Mouse (Mus musculus) limb, embryonic 14.5 days (tissue): Measurements from ENCODE around the gene Spock1. TPM values are rescaled to one million over a fixed set of nuclear protein-coding genes. Genes with fewer than 3 reads are reported as not detected.

Experiments used
- ATAC-seq: fragments of 200-750 bp; cut with Nextera tagmentation; 2 replicates; pipeline ENCODE4 v1.8.0; 2017; ENCODE audit warnings: low read depth, moderate number of reproducible peaks, moderate TSS enrichment; ENCODE audit not compliant: low FRiP score
- DNase-seq: peaks from one replicate; pipeline ENCODE4 v3.0.0-alpha.2; 2015; ENCODE audit warnings: low spot score
- H3K27ac ChIP-seq: fragments of 300-500 bp; sonication (generic); replicated peaks from 2 replicates; pipeline ENCODE4 v1.5.1; 2014; ENCODE audit warnings: low read depth, mild to moderate bottlenecking, low read length, moderate library complexity, mixed read lengths
- H3K27me3 ChIP-seq: fragments of 300-500 bp; sonication (generic); 2 replicates; pipeline ENCODE4 v1.6.1; 2014; ENCODE audit warnings: low read length, mixed read lengths; ENCODE audit not compliant: control insufficient read depth, insufficient read depth
- H3K36me3 ChIP-seq: fragments of 300-500 bp; sonication (generic); 2 replicates; pipeline ENCODE4 v1.6.1; 2014; ENCODE audit warnings: mild to moderate bottlenecking, low read length, moderate library complexity, mixed read lengths; ENCODE audit not compliant: control insufficient read depth, insufficient read depth
- H3K4me1 ChIP-seq: fragments of 300-500 bp; sonication (generic); 2 replicates; pipeline ENCODE4 v1.6.1; 2014; ENCODE audit warnings: antibody characterized with exemption, low read length, mixed read lengths; ENCODE audit not compliant: control insufficient read depth, insufficient read depth
- H3K4me2 ChIP-seq: fragments of 300-500 bp; sonication (generic); replicated peaks from 2 replicates; pipeline ENCODE4 v1.6.1; 2014; ENCODE audit warnings: low read depth, mild to moderate bottlenecking, low read length, moderate library complexity; ENCODE audit not compliant: severe bottlenecking
- H3K4me3 ChIP-seq: fragments of 300-500 bp; sonication (generic); replicated peaks from 2 replicates; pipeline ENCODE4 v1.5.1; 2014; ENCODE audit warnings: low read length
- H3K9ac ChIP-seq: fragments of 300-500 bp; sonication (generic); 2 replicates; pipeline ENCODE4 v1.6.1; 2014; ENCODE audit warnings: mild to moderate bottlenecking, low read depth, low read length, moderate library complexity; ENCODE audit not compliant: severe bottlenecking
- H3K9me3 ChIP-seq: fragments of 300-500 bp; sonication (generic); 2 replicates; pipeline ENCODE4 v1.6.1; 2016; ENCODE audit warnings: low read length; ENCODE audit not compliant: control insufficient read depth
- POLR2A ChIP-seq: fragments of 200-500 bp; IDR thresholded peaks from 2 replicates; pipeline ENCODE4 v1.8.0; 2012; ENCODE audit warnings: inconsistent platforms, mild to moderate bottlenecking, moderate library complexity, borderline replicate concordance; ENCODE audit not compliant: insufficient read depth, insufficient read length; ENCODE audit errors: extremely low read depth
- WGBS: fragments of 180-500 bp; shearing (Covaris S2); extraction: QIAGEN DNeasy Blood & Tissue Kit; methylation state at CpG from one replicate; pipeline ENCODE4 v1.1.7; 2014; 5-methylcytosine and 5-hydroxymethylcytosine counted together
- polyA plus RNA-seq, 2 experiments: library from polyadenylated mRNA; depleted of rRNA in 1 of 2; stranded (reverse) in 1 of 2; unstranded in 1 of 2; fragments of >200 nt; fragmentation: Nextera tagmentation in 1 of 2; extraction: Ambion mirVana in 1 of 2; gene quantifications; 2 replicates each; pipeline versions ENCODE4 v1.2.1 to v1.2.3; 2012 to 2014

The Spock1 gene
- polyA plus RNA-seq, 2 experiments, result 1.6 to 2.1 TPM

DNA sequence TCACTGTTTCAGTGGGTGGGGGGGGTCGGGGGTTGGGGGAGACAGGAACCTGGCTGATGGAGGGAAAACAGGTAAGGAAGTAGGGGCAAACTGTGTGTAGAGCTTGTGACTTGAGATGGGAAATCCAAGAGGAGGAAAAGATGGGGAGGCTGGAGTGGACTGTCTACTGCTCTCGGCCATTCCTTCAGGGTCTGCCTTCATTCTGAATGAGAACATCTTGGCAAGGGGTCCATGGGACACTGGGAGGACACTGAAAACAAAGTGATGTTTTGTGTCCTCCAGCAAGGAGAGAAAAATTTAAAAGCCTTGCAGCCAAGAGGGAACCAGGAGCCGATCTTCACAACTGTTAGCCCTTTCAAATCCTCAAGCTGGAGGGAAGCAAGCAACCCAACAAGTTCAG is 463.2 kb downstream of the Spock1 start:
- 89% methylated on average over 3 of the region's 3 CpGs for WGBS
- H3K4me1 ChIP-seq, result peaks cover 7% of the 10 kb centered on the region
- H3K9me3 ChIP-seq, result no peaks in the 10 kb centered on the region
- ATAC-seq (no peak), DNase-seq (no peak)
- H3K27me3 ChIP-seq, result no peaks in the 10 kb centered on the region
- H3K4me2 ChIP-seq, result no peak overlapping the region
- H3K27ac ChIP-seq, result no peak overlapping the region
- H3K9ac ChIP-seq, result no peak overlapping the region
- TF ChIP-seq POLR2A, result no peak
- no peaks in the 10 kb centered on the region for H3K36me3 ChIP-seq
- H3K4me3 ChIP-seq, result no peak overlapping the region

DNA sequence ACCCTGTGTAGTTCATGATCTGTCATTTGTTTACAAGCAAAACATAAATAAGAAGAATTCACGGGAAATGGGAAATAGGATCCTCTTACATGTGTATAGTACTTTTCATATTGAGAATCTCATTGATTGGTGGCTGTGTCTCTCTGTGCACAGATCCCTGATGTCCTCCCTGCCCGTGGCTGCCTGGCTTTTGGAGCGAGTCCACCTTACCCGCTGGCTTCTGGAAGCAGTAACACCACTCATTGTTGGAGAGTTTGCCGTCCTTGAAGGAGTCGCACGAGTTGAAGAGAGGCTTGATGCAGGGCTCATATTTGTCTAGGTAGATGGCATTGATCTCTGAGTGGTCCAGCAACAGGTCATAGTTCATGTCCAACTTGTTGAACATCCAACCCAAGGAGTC is 468.0 kb downstream of the Spock1 start:
- Histone ChIP-seq H3K9me3 (no peaks in the 10 kb centered on the region), H3K4me1 (peaks cover 3% of the 10 kb centered on the region; the same call in 1 of the 2 replicates), H3K36me3 (no peaks in the 10 kb centered on the region), H3K4me3 (no peak overlapping the region), H3K27me3 (no peaks in the 10 kb centered on the region), H3K9ac (no peak overlapping the region), H3K4me2 (no peak overlapping the region), H3K27ac (no peak overlapping the region)
- ATAC-seq (no peak), DNase-seq (no peak)
- no peak for TF ChIP-seq POLR2A
- 83% methylated on average over 7 of the region's 7 CpGs for WGBS

DNA sequence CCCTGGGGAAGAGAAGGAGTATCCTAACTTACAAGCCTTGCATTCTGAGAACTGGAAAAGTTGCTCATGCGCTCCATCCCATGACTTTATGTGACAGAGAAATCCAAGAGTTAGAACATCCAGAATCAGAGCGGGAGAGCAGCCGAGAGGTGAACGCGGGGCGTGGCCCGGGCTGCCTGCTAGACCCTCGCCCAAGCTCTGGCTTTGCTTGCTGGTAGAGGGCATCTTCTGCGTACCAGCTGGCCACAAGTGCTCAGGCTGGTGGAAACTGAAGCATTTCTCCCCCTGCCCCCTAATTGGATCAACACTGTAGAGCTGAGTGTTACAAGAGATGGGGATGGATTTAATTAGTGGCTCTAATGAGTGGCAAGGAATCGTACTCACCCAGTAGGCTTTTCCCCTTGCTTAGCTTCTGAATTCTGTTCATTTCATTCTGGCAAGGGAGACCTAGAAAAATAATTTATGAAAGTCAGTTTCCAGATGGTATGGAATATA is 472.4 kb downstream of the Spock1 start:
- no peak overlapping the region for H3K27ac ChIP-seq
- ATAC-seq (no peak), DNase-seq (no peak)
- peaks cover 3% of the 10 kb centered on the region; the same call in 1 of the 2 replicates for H3K4me1 ChIP-seq
- H3K9ac ChIP-seq, result no peak overlapping the region
- no peaks in the 10 kb centered on the region for H3K36me3 ChIP-seq
- 62% methylated on average over 10 of the region's 10 CpGs for WGBS
- no peak overlapping the region for H3K4me3 ChIP-seq
- no peaks in the 10 kb centered on the region for H3K27me3 ChIP-seq
- no peaks in the 10 kb centered on the region; the same call in 1 of the 2 replicates for H3K9me3 ChIP-seq
- TF ChIP-seq POLR2A, result no peak
- no peak overlapping the region for H3K4me2 ChIP-seq

DNA sequence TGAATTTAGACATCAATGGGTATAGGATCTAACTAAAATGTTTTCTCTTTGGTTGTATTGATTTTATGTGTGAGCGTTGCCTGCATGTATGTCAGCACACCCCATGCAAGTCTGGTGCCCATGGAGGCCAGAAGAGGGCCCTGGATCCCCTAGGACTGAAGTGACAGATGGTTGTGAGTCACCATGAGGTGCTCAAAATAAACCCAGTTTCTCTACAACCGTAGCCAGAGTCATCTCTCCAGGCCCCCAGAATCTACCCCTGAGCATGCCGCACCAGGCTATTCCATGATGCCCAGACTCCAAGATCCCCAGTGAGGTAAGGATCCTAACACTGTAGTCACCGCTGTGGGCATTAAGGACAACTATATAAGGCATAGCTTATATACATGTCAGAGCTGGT is 474.3 kb downstream of the Spock1 start:
- no peak overlapping the region for H3K4me2 ChIP-seq
- no peak overlapping the region for H3K4me3 ChIP-seq
- H3K9ac ChIP-seq, result no peak overlapping the region
- no peaks in the 10 kb centered on the region; the same call in 1 of the 2 replicates for H3K9me3 ChIP-seq
- TF ChIP-seq POLR2A, result no peak
- no peak for DNase-seq
- no peaks in the 10 kb centered on the region for H3K36me3 ChIP-seq
- H3K4me1 ChIP-seq, result peaks cover 3% of the 10 kb centered on the region; the same call in 1 of the 2 replicates
- WGBS, result 95% methylated on average over 4 of the region's 4 CpGs
- H3K27ac ChIP-seq, result no peak overlapping the region
- no peaks in the 10 kb centered on the region for H3K27me3 ChIP-seq
- no peak for ATAC-seq

DNA sequence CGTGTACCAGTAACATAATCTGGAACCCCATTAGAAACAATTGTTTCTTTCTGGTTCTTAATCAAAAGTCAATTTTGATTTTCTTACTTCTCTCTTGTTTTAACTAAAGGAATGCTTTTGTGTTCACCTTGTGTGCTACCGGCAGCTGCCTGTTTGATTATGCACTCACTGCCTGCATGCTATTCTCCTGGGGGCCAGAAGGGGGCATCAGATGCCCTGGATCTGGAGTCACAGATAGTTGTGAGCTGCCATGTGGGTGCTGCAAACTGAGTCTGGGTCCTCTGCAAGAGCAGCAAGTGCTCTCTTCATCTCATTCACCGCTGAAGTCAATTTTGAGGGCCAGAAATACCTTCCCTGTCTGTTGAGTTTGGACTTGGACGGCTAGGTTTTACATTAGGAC is 476.3 kb downstream of the Spock1 start:
- no peak for DNase-seq
- no peak overlapping the region for H3K4me3 ChIP-seq
- no peak overlapping the region for H3K4me2 ChIP-seq
- no peak overlapping the region for H3K27ac ChIP-seq
- H3K27me3 ChIP-seq, result no peaks in the 10 kb centered on the region
- no peaks in the 10 kb centered on the region for H3K36me3 ChIP-seq
- no peak for TF ChIP-seq POLR2A
- 88% methylated on average over 4 of the region's 4 CpGs for WGBS
- H3K9ac ChIP-seq, result no peak overlapping the region
- H3K9me3 ChIP-seq, result no peaks in the 10 kb centered on the region; the same call in 1 of the 2 replicates
- H3K4me1 ChIP-seq, result peaks cover 3% of the 10 kb centered on the region; the same call in 1 of the 2 replicates
- no peak for ATAC-seq
